Comparison of ENCODE assay signal across 8 mouse cellular contexts in the genomic region with DNA sequence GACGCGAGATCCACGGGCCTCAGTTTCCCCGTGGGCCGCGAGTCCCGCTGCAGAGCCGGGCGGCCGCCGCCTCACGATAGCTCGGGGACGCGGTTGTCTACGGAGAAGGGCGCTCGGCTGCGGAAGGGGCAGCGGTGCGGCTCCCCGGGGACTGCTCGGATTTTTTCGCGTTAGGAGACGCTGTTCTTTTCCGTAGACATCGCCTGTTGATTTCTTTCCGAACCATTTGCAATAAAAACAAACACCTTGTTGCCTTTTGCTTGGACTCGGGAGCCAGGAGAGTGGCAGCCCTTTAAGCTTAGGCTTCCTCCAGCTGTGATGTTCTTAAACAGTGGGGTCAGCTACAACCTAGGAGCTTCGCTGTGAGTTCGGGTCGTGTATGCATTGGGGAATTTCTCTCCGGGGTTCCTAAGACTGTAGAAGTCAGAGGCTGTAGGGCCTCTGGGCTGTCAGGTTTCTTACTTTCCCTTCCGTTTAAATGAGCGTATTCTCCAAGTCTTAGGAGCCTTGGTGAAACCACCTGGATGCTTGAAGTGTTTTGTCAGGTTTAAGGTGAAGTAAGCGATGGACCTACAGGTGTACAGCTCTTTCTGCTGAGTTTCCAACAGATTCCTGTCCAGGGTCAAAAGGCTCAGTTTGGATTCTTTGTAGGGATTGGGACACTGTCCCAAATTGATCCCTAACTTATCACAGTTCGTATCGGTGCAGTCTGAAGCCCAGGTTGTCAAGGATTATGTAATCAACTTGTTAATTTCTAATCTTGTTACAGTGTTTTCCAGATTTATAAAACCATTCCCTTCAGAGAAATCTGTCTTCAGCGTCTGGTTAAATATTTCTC. TPM values are rescaled to one million over a fixed set of nuclear protein-coding genes. Genes with fewer than 3 reads are reported as not detected.
DNase-seq lines count a peak whose midpoint lies in the region; ATAC-seq and TF ChIP-seq lines count a peak whose summit lies in the region.

No protein-coding gene starts in this region.

- H3K36me3 ChIP-seq in embryonic facial prominence, embryonic 14.5 days (ENCODE audit: control insufficient read depth, insufficient read depth, low read length) = no peaks in the 10 kb centered on the region
- H3K36me3 ChIP-seq in hindbrain, embryonic 10.5 days = 0 out of 2 replicates have a peak, but pooled peaks cover 5% of the 10 kb centered on the region
- no peaks in the 10 kb centered on the region for H3K36me3 ChIP-seq in limb, embryonic 12.5 days
- no peaks in the 10 kb centered on the region for H3K36me3 ChIP-seq in thymus, adult 2 months (ENCODE audit: control insufficient read depth, insufficient read depth, low read length)

- peak; percentile 94 for DNase-seq in heart, adult 11 months
- no peak for DNase-seq in heart, adult 9 months (ENCODE audit: low spot score in 2 of 2)
- peak; percentile 15 for DNase-seq in T-cell, adult 2 months (ENCODE audit: low spot score)
- DNase-seq in embryonic facial prominence, embryonic 14.5 days (ENCODE audit: low spot score) = peak; percentile 20
- peak; percentile 35 for DNase-seq in hindbrain, embryonic 10.5 days (ENCODE audit: low spot score)
- DNase-seq in naive thymus-derived CD4-positive, alpha-beta T cell, adult 2 months (ENCODE audit: low read depth) = peak; percentile 58
- DNase-seq in thymus, adult 2 months = peak; percentile 35

- H3K4me3 ChIP-seq in embryonic facial prominence, embryonic 14.5 days (ENCODE audit: low read depth, low read length) = peak overlapping the region; percentile 78
- peak overlapping the region; percentile 86 for H3K4me3 ChIP-seq in hindbrain, embryonic 10.5 days
- H3K4me3 ChIP-seq in limb, embryonic 12.5 days (replicated peaks) = peak overlapping the region; percentile 89
- peak overlapping the region; percentile 85 for H3K4me3 ChIP-seq in thymus, adult 2 months (ENCODE audit: control insufficient read depth, insufficient read depth, low read length)

- peak; percentile 56; the same call in 1 of the 2 replicates for ATAC-seq in embryonic facial prominence, embryonic 14.5 days (ENCODE audit: low read depth)
- no peak; the same call in 1 of the 2 replicates for ATAC-seq in limb, embryonic 12.5 days (ENCODE audit: insufficient number of reproducible peaks, insufficient read depth, low FRiP score, low TSS enrichment, low read depth)

- H3K27me3 ChIP-seq in embryonic facial prominence, embryonic 14.5 days (replicated peaks; ENCODE audit: control insufficient read depth, insufficient read depth, low read length) = no peaks in the 10 kb centered on the region
- no peaks in the 10 kb centered on the region for H3K27me3 ChIP-seq in hindbrain, embryonic 10.5 days (ENCODE audit: insufficient read depth, poor library complexity, severe bottlenecking)
- no peaks in the 10 kb centered on the region for H3K27me3 ChIP-seq in limb, embryonic 12.5 days
- no peaks in the 10 kb centered on the region for H3K27me3 ChIP-seq in thymus, adult 2 months (ENCODE audit: control insufficient read depth, insufficient read depth, low read length)

- 0 out of 2 replicates have a peak, but pooled peaks have one; percentile 10 for TF ChIP-seq POLR2A in thymus, adult 2 months (IDR thresholded peaks at IDR 0.05; ENCODE audit: control insufficient read depth, extremely low read depth, insufficient read depth, low read length, poor library complexity)

- H3K27ac ChIP-seq in embryonic facial prominence, embryonic 14.5 days (replicated peaks; ENCODE audit: low read depth, low read length) = peak overlapping the region; percentile 87
- H3K27ac ChIP-seq in hindbrain, embryonic 10.5 days = peak overlapping the region; percentile 94
- H3K27ac ChIP-seq in limb, embryonic 12.5 days = peak overlapping the region; percentile 91
- peak overlapping the region; percentile 27; the same call in 1 of the 2 replicates for H3K27ac ChIP-seq in thymus, adult 2 months (ENCODE audit: control insufficient read depth, insufficient read depth, low read length)

- H3K4me2 ChIP-seq in embryonic facial prominence, embryonic 14.5 days (ENCODE audit: low read depth, low read length) = peak overlapping the region; percentile 65
- H3K4me2 ChIP-seq in limb, embryonic 12.5 days = peak overlapping the region; percentile 75

- 0 out of 2 replicates have a peak, but pooled peaks have one; percentile 8 for TF ChIP-seq CTCF in thymus, adult 2 months (IDR thresholded peaks at IDR 0.05; ENCODE audit: borderline replicate concordance, control insufficient read depth, extremely low read depth, insufficient read depth, low read length, poor library complexity)

- no peaks in the 10 kb centered on the region for H3K9me3 ChIP-seq in embryonic facial prominence, embryonic 14.5 days (ENCODE audit: control insufficient read depth, low read length)
- H3K9me3 ChIP-seq in hindbrain, embryonic 10.5 days = no peaks in the 10 kb centered on the region
- H3K9me3 ChIP-seq in limb, embryonic 12.5 days = no peaks in the 10 kb centered on the region

- H3K9ac ChIP-seq in embryonic facial prominence, embryonic 14.5 days (ENCODE audit: low read depth, low read length) = peak overlapping the region; percentile 95
- peak overlapping the region; percentile 96 for H3K9ac ChIP-seq in limb, embryonic 12.5 days (replicated peaks)

- 4% methylated on average over 34 of the region's 40 CpGs for WGBS in embryonic facial prominence, embryonic 14.5 days
- 5% methylated on average over 40 of the region's 40 CpGs for WGBS in hindbrain, embryonic 10.5 days
- 5% methylated on average over 40 of the region's 40 CpGs for WGBS in limb, embryonic 12.5 days
- WGBS in thymus, adult 2 months = 10% methylated on average over 40 of the region's 40 CpGs

- H3K4me1 ChIP-seq in embryonic facial prominence, embryonic 14.5 days (ENCODE audit: control insufficient read depth, insufficient read depth, low read length) = peaks cover 5% of the 10 kb centered on the region; the same call in 1 of the 2 replicates
- H3K4me1 ChIP-seq in hindbrain, embryonic 10.5 days (replicated peaks) = peaks cover 26% of the 10 kb centered on the region
- peaks cover 4% of the 10 kb centered on the region for H3K4me1 ChIP-seq in limb, embryonic 12.5 days (replicated peaks)
- peaks cover 7% of the 10 kb centered on the region; the same call in 1 of the 2 replicates for H3K4me1 ChIP-seq in thymus, adult 2 months (replicated peaks; ENCODE audit: control insufficient read depth, insufficient read depth, low read length)

RNA-seq across cellular contexts. Expression of gene Snrk, which starts 0.8 kb away (rescaled TPM):
- polyA plus RNA-seq in embryonic facial prominence, embryonic 14.5 days (2014; fragmentation: Nextera tagmentation; extraction: Ambion mirVana) = 42.4 and 42.9 TPM in 2 replicates
- 30.3 and 32.3 TPM in 2 replicates for polyA plus RNA-seq in hindbrain, embryonic 10.5 days (2016; fragmentation: Nextera tagmentation; extraction: Ambion mirVana)
- 51.1 and 57.3 TPM in 2 replicates for polyA plus RNA-seq in limb, embryonic 12.5 days (2016; fragmentation: Nextera tagmentation; extraction: Ambion mirVana)
- polyA plus RNA-seq in thymus, adult 2 months (2012; rRNA removed) = 50.0 and 54.2 TPM in 2 replicates

Comparison
In these comparisons a context has a peak if more than half of its experiments do, and no peak if none do; other contexts are left out.
1. DNase-seq: peak in heart, adult 11 months (single experiment), T-cell, adult 2 months (single experiment), embryonic facial prominence, embryonic 14.5 days (single experiment), hindbrain, embryonic 10.5 days (single experiment), naive thymus-derived CD4-positive, alpha-beta T cell, adult 2 months (single experiment) and thymus, adult 2 months (single experiment); none in heart, adult 9 months (0 of 2).
2. H3K27ac ChIP-seq: peak in every context shown above with its lines; median percentile 94 in hindbrain, embryonic 10.5 days; 91 in limb, embryonic 12.5 days; 87 in embryonic facial prominence, embryonic 14.5 days; 27 in thymus, adult 2 months.
3. Peak in every context shown above with its lines, with median percentiles within 50 percentile points of each other: H3K4me3 ChIP-seq.